Mouse (Mus musculus) kidney, embryonic 15.5 days (tissue): ENCODE data around the gene Adgb. TPM values are rescaled to one million over a fixed set of nuclear protein-coding genes. Genes with fewer than 3 reads are reported as not detected.

Experiments
- ATAC-seq: fragments of 200-750 bp; cut with Nextera tagmentation; replicated peaks from 2 replicates; pipeline ENCODE4 v1.8.0; 2017; ENCODE audit warnings: moderate TSS enrichment; ENCODE audit not compliant: low FRiP score
- H3K27ac ChIP-seq: fragments of 300-500 bp; sonication (generic); 2 replicates; pipeline ENCODE4 v1.5.1; 2015; ENCODE audit warnings: mild to moderate bottlenecking, inconsistent platforms
- H3K27me3 ChIP-seq: fragments of 300-500 bp; sonication (generic); 2 replicates; pipeline ENCODE4 v1.6.1; 2015; ENCODE audit warnings: inconsistent platforms
- H3K36me3 ChIP-seq: fragments of 300-500 bp; sonication (generic); 2 replicates; pipeline ENCODE4 v1.6.1; 2015; ENCODE audit warnings: inconsistent platforms
- H3K4me1 ChIP-seq: fragments of 300-500 bp; sonication (generic); 2 replicates; pipeline ENCODE4 v1.6.1; 2015; ENCODE audit warnings: inconsistent platforms
- H3K4me2 ChIP-seq: fragments of 300-500 bp; sonication (generic); 2 replicates; pipeline ENCODE4 v1.6.1; 2015; ENCODE audit warnings: moderate library complexity, mild to moderate bottlenecking, inconsistent platforms
- H3K4me3 ChIP-seq: fragments of 300-500 bp; sonication (generic); replicated peaks from 2 replicates; pipeline ENCODE4 v1.5.1; 2015; ENCODE audit warnings: mild to moderate bottlenecking, inconsistent platforms
- H3K9ac ChIP-seq: fragments of 300-500 bp; sonication (generic); 2 replicates; pipeline ENCODE4 v1.6.1; 2015; ENCODE audit warnings: mild to moderate bottlenecking, inconsistent platforms
- H3K9me3 ChIP-seq: fragments of 300-500 bp; sonication (generic); replicated peaks from 2 replicates; pipeline ENCODE4 v1.6.1; 2016; ENCODE audit warnings: inconsistent platforms
- WGBS: fragments of 180-500 bp; shearing (Covaris S2); methylation state at CpG from one replicate; pipeline ENCODE4 v1.1.7; 2015; ENCODE audit warnings: mixed read lengths; 5-methylcytosine and 5-hydroxymethylcytosine counted together
- polyA plus RNA-seq: library from polyadenylated mRNA; unstranded; fragments of >200 nt; fragmentation: Nextera tagmentation; extraction: Ambion mirVana; gene quantifications from 2 replicates; pipeline ENCODE4 v1.2.1, GENCODE M21; 2015

The Adgb gene
- polyA plus RNA-seq, 1 experiment from 2014 or later = 0.12 TPM

- peak; percentile 95 for ATAC-seq
- 14% methylated on average over 8 of the region's 8 CpGs for WGBS
Measured at GRCm38 (mm10) chr10:10300915-10301439, 171.1 kb downstream of the Adgb start.

GRCm38 (mm10) chr10:10299987-10300386 is 172.1 kb downstream of the Adgb start:
- WGBS = 83% methylated on average over 4 of the region's 4 CpGs
- H3K9ac ChIP-seq = no peak overlapping the region
- H3K4me2 ChIP-seq = no peak overlapping the region
- no peak for ATAC-seq
- no peaks in the 10 kb centered on the region for H3K9me3 ChIP-seq
- no peak overlapping the region for H3K27ac ChIP-seq
- no peaks in the 10 kb centered on the region for H3K36me3 ChIP-seq
- peaks cover 19% of the 10 kb centered on the region for H3K4me1 ChIP-seq
- H3K27me3 ChIP-seq = peaks cover 47% of the 10 kb centered on the region
- H3K4me3 ChIP-seq = no peak overlapping the region

More at GRCm38 (mm10) chr10:10300915-10301439, 171.1 kb downstream of the Adgb start:
- Histone ChIP-seq H3K36me3 (no peaks in the 10 kb centered on the region), H3K4me1 (peaks cover 19% of the 10 kb centered on the region), H3K4me3 (no peak overlapping the region), H3K27ac (peak overlapping the region; percentile 82), H3K4me2 (no peak overlapping the region), H3K9me3 (no peaks in the 10 kb centered on the region), H3K27me3 (peaks cover 43% of the 10 kb centered on the region), H3K9ac (no peak overlapping the region)

GRCm38 (mm10) chr10:10287221-10287867 is 184.8 kb downstream of the Adgb start:
- no peaks in the 10 kb centered on the region for H3K4me1 ChIP-seq
- H3K27me3 ChIP-seq = peaks cover 12% of the 10 kb centered on the region; the same call in 1 of the 2 replicates
- no peaks in the 10 kb centered on the region for H3K9me3 ChIP-seq
- no peak overlapping the region for H3K4me2 ChIP-seq
- H3K27ac ChIP-seq = no peak overlapping the region
- H3K36me3 ChIP-seq = no peaks in the 10 kb centered on the region
- no peak overlapping the region for H3K4me3 ChIP-seq
- no peak overlapping the region for H3K9ac ChIP-seq
- ATAC-seq = no peak
- WGBS = 66% methylated on average over 2 of the region's 2 CpGs

Other genes starting within 250 kb of the Adgb start
- gene Rab32, start 85.9 kb upstream of the Adgb start, polyA plus RNA-seq = 16.2 and 17.8 TPM in 2 replicates
- gene Gm10944, start 209.0 kb upstream of the Adgb start, polyA plus RNA-seq = not detected in 2 replicates